Mouse (Mus musculus): ENCODE measurements around the gene Naa40.

DNA sequence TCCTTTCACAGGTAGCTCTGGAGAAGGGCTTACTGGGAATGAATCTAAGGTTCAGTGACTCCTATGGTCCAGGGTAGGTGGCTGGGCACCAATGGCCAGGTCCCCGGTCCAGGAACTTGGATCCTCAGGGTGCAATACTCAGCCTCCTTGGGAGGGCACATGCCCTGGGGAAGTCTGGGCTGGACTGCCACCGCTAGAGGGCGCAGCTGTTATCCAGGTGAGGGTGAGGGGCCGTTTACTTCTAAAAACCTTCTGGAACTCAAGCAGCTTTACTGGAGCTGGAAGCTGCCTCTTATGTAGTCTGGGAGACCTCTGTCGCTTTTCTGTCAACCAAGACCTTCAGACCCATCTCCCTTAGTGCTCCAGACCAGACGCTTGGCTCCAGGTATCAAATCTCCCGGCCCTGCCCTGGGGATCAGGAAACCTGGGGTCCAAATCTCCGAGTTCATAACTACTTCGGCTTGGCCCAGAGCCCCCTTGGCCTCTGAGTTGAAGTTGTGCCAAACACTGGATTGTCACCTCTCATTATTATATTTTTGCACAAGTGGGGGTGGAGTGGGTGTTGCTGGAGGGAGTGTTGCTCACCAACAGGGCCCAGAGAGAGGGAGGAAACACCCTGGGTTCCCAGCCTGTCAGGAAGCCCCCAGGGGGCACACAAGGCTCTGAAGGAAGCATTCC is 23.2 kb upstream of the Naa40 start:
- TF ChIP-seq CTCF (IDR thresholded peaks at IDR 0.05; ENCODE audit: control insufficient read depth, insufficient read depth, insufficient read length): peak; percentile 86
- TF ChIP-seq MYOD1 (IDR thresholded peaks at IDR 0.05; ENCODE audit: control insufficient read depth, insufficient read length, low read depth): no peak
- no peak for TF ChIP-seq USF1 (IDR thresholded peaks at IDR 0.05; ENCODE audit: low read depth)

All from C2C12 (cell line).